ENCODE assay signal across 14 mouse cellular contexts in genomic region chr12:102696635-102697354, GRCm38 (mm10). TPM values are rescaled to one million over a fixed set of nuclear protein-coding genes. Genes with fewer than 3 reads are reported as not detected.
A peak's percentile ranks its signal among the peaks of the same experiment; 100 is the strongest.
DNase-seq lines count a peak whose midpoint lies in the region; TF ChIP-seq lines count a peak whose summit lies in the region.
"Had no signal": no experiment of that assay in that cellular context is flagged by ENCODE, and none has a peak within 500 bp of the region (broad histone marks: within the 10 kb centered on the region; RNA-seq: fewer than 3 reads in every experiment).

No protein-coding gene starts in this region.

- no peak for TF ChIP-seq POLR2A in kidney, adult 2 months (IDR thresholded peaks at IDR 0.05; ENCODE audit: low read depth, low read length)
- no peak for TF ChIP-seq POLR2A in olfactory bulb, adult 2 months (IDR thresholded peaks at IDR 0.05; ENCODE audit: insufficient read depth, low read depth, low read length)

- WGBS in kidney, adult 2 months = 73% methylated on average over 14 of the region's 14 CpGs
- WGBS in olfactory bulb, adult 2 months = 75% methylated on average over 14 of the region's 14 CpGs

- no peak overlapping the region for H3K27ac ChIP-seq in kidney, adult 2 months (ENCODE audit: insufficient read depth, low read depth, low read length)
- H3K27ac ChIP-seq in olfactory bulb, adult 2 months (ENCODE audit: insufficient read depth, low read depth, low read length) = peak overlapping the region; percentile 81
- H3K27ac ChIP-seq: lung, embryonic 15.5 days had no signal

- no peak overlapping the region for H3K4me3 ChIP-seq in kidney, adult 2 months (ENCODE audit: insufficient read depth, low read depth, low read length)
- H3K4me3 ChIP-seq in olfactory bulb, adult 2 months (ENCODE audit: insufficient read depth, low read depth, low read length) = no peak overlapping the region
- H3K4me3 ChIP-seq: erythroblast, embryonic 14.5 days; lung, embryonic 15.5 days had no signal

- peak; percentile 23 to 31 for DNase-seq in cerebellum, postnatal 14 days
- DNase-seq in cerebellum, adult 8-10 months = no peak
- DNase-seq in kidney, adult 2 months = peak; percentile 33
- no peak for DNase-seq in kidney, adult 18-20 months
- peak; percentile 63 for DNase-seq in brain, adult 2 months (ENCODE audit: low read depth, low spot score)
- no peak for DNase-seq in liver
- no peak for DNase-seq in urinary bladder, postnatal 10 days (ENCODE audit: low spot score)
- DNase-seq: adrenal gland, postnatal 10 days; embryo, embryonic 11 days; gastrocnemius, postnatal 10 days; kidney, adult 8-10 months had no signal

- H3K27me3 ChIP-seq in kidney, adult 2 months (replicated peaks; ENCODE audit: control insufficient read depth, insufficient read depth, low read length) = no peaks in the 10 kb centered on the region
- H3K27me3 ChIP-seq: lung, embryonic 15.5 days had no signal

- peaks cover 3% of the 10 kb centered on the region for H3K4me1 ChIP-seq in kidney, adult 2 months (ENCODE audit: control insufficient read depth, insufficient read depth, low read length)
- peaks cover 78% of the 10 kb centered on the region for H3K4me1 ChIP-seq in olfactory bulb, adult 2 months (ENCODE audit: control insufficient read depth, insufficient read depth, low read length)
- H3K4me1 ChIP-seq: lung, embryonic 15.5 days had no signal

- no peak for TF ChIP-seq CTCF in kidney, adult 2 months (conservative IDR thresholded peaks at IDR 0.05; ENCODE audit: insufficient read depth, insufficient read length, low read depth, low read length)
- TF ChIP-seq CTCF in olfactory bulb, adult 2 months (IDR thresholded peaks at IDR 0.05; ENCODE audit: insufficient read depth, low read depth, low read length) = no peak

- H3K36me3 ChIP-seq in kidney, adult 2 months (ENCODE audit: control insufficient read depth, insufficient read depth, low read length) = no peaks in the 10 kb centered on the region
- H3K36me3 ChIP-seq: lung, embryonic 15.5 days had no signal

RNA-seq across cellular contexts. Expression of gene Itpk1, which starts 7.9 kb away (rescaled TPM):
- polyA plus RNA-seq in kidney, adult 2 months (2012; rRNA removed) = 27.6 and 29.0 TPM in 2 replicates
- polyA plus RNA-seq in olfactory bulb, adult 2 months (2012; ENCODE audit: insufficient read depth, insufficient read length, low replicate concordance, missing spikeins) = not detected in 2 replicates

RNA-seq across cellular contexts. Expression of gene Moap1, which starts 46.7 kb away (rescaled TPM):
- 0.49 and 0.74 TPM in 2 replicates for polyA plus RNA-seq in kidney, adult 2 months (2012; rRNA removed)
- polyA plus RNA-seq in olfactory bulb, adult 2 months (2012; ENCODE audit: insufficient read depth, insufficient read length, low replicate concordance, missing spikeins) = not detected in 2 replicates
- polyA plus RNA-seq: erythroblast, embryonic 14.5 days had no signal

RNA-seq across cellular contexts. Expression of gene Tmem251, which starts 46.8 kb away (rescaled TPM):
- 2.2 and 2.9 TPM in 2 replicates for polyA plus RNA-seq in kidney, adult 2 months (2012; rRNA removed)
- not detected in 2 replicates for polyA plus RNA-seq in olfactory bulb, adult 2 months (2012; ENCODE audit: insufficient read depth, insufficient read length, low replicate concordance, missing spikeins)

Comparison
In these comparisons a context has a peak if more than half of its experiments do, and no peak if none do; other contexts are left out.
1. DNase-seq: peak in cerebellum, postnatal 14 days (2 of 2), kidney, adult 2 months (single experiment) and brain, adult 2 months (single experiment); none in cerebellum, adult 8-10 months (single experiment), kidney, adult 18-20 months (single experiment), liver (single experiment) and urinary bladder, postnatal 10 days (single experiment).
2. RNA of gene Itpk1, which starts 7.9 kb away (polyA plus RNA-seq): 27.6 to 29.0 TPM in kidney, adult 2 months; not detected in olfactory bulb, adult 2 months; every median in the first group is over 10 times any median in the second.